In genomic region chr3:55392605-55393004, GRCm38 (mm10) we compare ENCODE assay signal across 14 mouse cellular contexts.
DNase-seq lines count a peak whose midpoint lies in the region; ATAC-seq and TF ChIP-seq lines count a peak whose summit lies in the region.
"Had no signal": no experiment of that assay in that cellular context is flagged by ENCODE, and none has a peak within 500 bp of the region (broad histone marks: within the 10 kb centered on the region; RNA-seq: fewer than 3 reads in every experiment).

No protein-coding gene starts in this region.

- TF ChIP-seq CTCF in embryonic fibroblast, embryonic 13.5 days (IDR thresholded peaks at IDR 0.05; ENCODE audit: borderline replicate concordance, insufficient read depth, low read length), result no peak
- TF ChIP-seq CTCF in lung, postnatal 0 days (IDR thresholded peaks at IDR 0.05), result no peak

- peak; percentile 30; the same call in 1 of the 2 replicates for ATAC-seq in lung, postnatal 0 days
- no peak for ATAC-seq in erythroid progenitor cell, adult 5-6 weeks (replicated peaks; ENCODE audit: low FRiP score, poor library complexity, severe bottlenecking)
- ATAC-seq: forebrain, embryonic 16.5 days; hindbrain, postnatal 0 days had no signal

- H3K9ac ChIP-seq in lung, postnatal 0 days (replicated peaks; ENCODE audit: low read depth), result no peak overlapping the region
- H3K9ac ChIP-seq: embryonic facial prominence, embryonic 15.5 days had no signal

- H3K27ac ChIP-seq in embryonic fibroblast, embryonic 13.5 days (ENCODE audit: insufficient read depth, low read length), result peak overlapping the region; percentile 21; the same call in 1 of the 2 replicates
- H3K27ac ChIP-seq in lung, postnatal 0 days (ENCODE audit: low read length), result no peak overlapping the region
- H3K27ac ChIP-seq: embryonic facial prominence, embryonic 15.5 days; hindbrain, postnatal 0 days had no signal

- DNase-seq in heart, postnatal 10 days, result peak; percentile 56 to 57
- no peak for DNase-seq in heart, postnatal 25 days (ENCODE audit: low spot score)
- DNase-seq in right cerebral cortex, postnatal 14 days, result peak; percentile 39
- no peak for DNase-seq in right cerebral cortex, postnatal 36 days (ENCODE audit: low spot score in 2 of 2)
- peak; percentile 55 for DNase-seq in lung, postnatal 0 days (ENCODE audit: low spot score)
- DNase-seq in adrenal gland, adult 2 months, result no peak
- DNase-seq: adrenal gland, adult 8-10 months had no signal

- intact Hi-C loops in heart, postnatal 10 days (cut with DNase I), result no loop called here
- intact Hi-C loops in heart, postnatal 25 days (cut with DNase I), result no loop called here

- no peak for TF ChIP-seq POLR2A in embryonic fibroblast, embryonic 13.5 days (IDR thresholded peaks at IDR 0.05; ENCODE audit: low read depth, low read length)

- no peak overlapping the region for H3K4me3 ChIP-seq in embryonic fibroblast, embryonic 13.5 days (ENCODE audit: insufficient read depth, low read length)
- no peak overlapping the region for H3K4me3 ChIP-seq in lung, postnatal 0 days (ENCODE audit: low read depth, low read length)
- H3K4me3 ChIP-seq: embryonic facial prominence, embryonic 15.5 days; megakaryocyte, embryonic 14.5 days had no signal

- H3K27me3 ChIP-seq in lung, postnatal 0 days (replicated peaks; ENCODE audit: insufficient read depth, low read length), result no peaks in the 10 kb centered on the region
- H3K27me3 ChIP-seq: embryonic facial prominence, embryonic 15.5 days; megakaryocyte, embryonic 14.5 days had no signal

- H3K36me3 ChIP-seq in lung, postnatal 0 days (ENCODE audit: insufficient read depth, low read length), result no peaks in the 10 kb centered on the region
- H3K36me3 ChIP-seq: embryonic facial prominence, embryonic 15.5 days had no signal

- no peak overlapping the region for H3K4me2 ChIP-seq in lung, postnatal 0 days (replicated peaks; ENCODE audit: low read depth, low read length)
- H3K4me2 ChIP-seq: embryonic facial prominence, embryonic 15.5 days; liver, embryonic 11.5 days had no signal

- no peak for TF ChIP-seq EP300 in lung, postnatal 0 days (IDR thresholded peaks at IDR 0.05)

- peaks cover 9% of the 10 kb centered on the region for H3K4me1 ChIP-seq in embryonic fibroblast, embryonic 13.5 days (ENCODE audit: control insufficient read depth, insufficient read depth, low read length)
- no peaks in the 10 kb centered on the region for H3K4me1 ChIP-seq in lung, postnatal 0 days (ENCODE audit: insufficient read depth, low read depth, low read length)
- H3K4me1 ChIP-seq: megakaryocyte, embryonic 14.5 days had no signal

- WGBS in lung, postnatal 0 days, result 36% methylated on average over 3 of the region's 3 CpGs

- H3K9me3 ChIP-seq in lung, postnatal 0 days (ENCODE audit: low read length), result no peaks in the 10 kb centered on the region
- H3K9me3 ChIP-seq: embryonic facial prominence, embryonic 15.5 days had no signal

Comparison
In these comparisons a context has a peak if more than half of its experiments do, and no peak if none do; other contexts are left out.
1. DNase-seq: peak in heart, postnatal 10 days (2 of 2), right cerebral cortex, postnatal 14 days (single experiment) and lung, postnatal 0 days (single experiment); none in heart, postnatal 25 days (single experiment), right cerebral cortex, postnatal 36 days (0 of 2) and adrenal gland, adult 2 months (single experiment).